Mouse (Mus musculus) testis, adult 2 months (tissue): ENCODE results near the gene Camkk1.

Experiments
- CTCF ChIP-seq: fragments of 200-500 bp; IDR thresholded peaks from 2 replicates; pipeline ENCODE4 v1.5.1; 2012; ENCODE audit warnings: low read depth, mild to moderate bottlenecking, inconsistent platforms, low read length, moderate library complexity; ENCODE audit not compliant: control insufficient read depth, insufficient read depth, insufficient replicate concordance
- POLR2A ChIP-seq: fragments of 200-500 bp; IDR thresholded peaks from 2 replicates; pipeline ENCODE4 v1.6.1; 2012; ENCODE audit warnings: low read depth, mild to moderate bottlenecking, inconsistent platforms, low read length, moderate library complexity; ENCODE audit not compliant: control insufficient read depth

DNA sequence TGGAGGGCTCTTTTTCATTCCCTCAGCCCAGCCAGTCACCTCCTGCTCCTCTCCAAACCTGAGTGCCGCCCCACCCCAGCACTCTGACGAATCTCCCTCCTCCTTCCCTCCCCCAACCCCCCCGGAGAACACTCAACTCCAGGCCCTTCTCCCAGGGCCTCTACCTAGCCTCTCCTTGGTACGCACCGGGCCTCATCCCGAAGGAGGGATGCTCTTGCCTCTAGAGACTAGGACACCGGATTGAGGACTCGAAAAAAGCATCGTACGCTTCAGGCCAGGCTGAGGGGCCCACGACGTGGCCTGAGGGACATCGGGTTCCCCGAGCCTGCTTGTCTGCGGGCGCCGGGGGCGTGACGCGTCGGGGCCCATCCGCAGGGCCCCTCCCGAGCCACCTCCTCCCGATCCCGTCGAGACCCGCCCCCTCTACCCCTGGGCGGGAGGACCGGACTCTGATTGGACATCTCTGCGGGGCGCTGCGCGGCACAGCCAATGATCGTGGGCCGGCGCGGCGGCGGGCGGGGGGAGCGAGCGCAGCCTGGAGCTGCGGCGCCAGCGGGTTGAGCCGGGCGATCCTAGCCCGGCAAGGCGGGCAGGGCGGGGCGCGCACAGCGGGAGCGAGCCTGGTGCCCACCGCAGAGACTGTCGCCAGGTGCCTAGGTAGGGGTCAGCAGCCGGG, at the start of gene Camkk1:
- TF ChIP-seq CTCF (no peak), POLR2A (no peak)
